Mouse (Mus musculus): ENCODE data around the gene Plod2. TPM values are rescaled to one million over a fixed set of nuclear protein-coding genes. Genes with fewer than 3 reads are reported as not detected.

Plod2 gene
- polyA plus RNA-seq, 1 experiment from 2014 or later = 11.6 TPM

GRCm38 (mm10) chr9:92589021-92589420, 47.0 kb downstream of the Plod2 start:
- Histone ChIP-seq H3K4me2 (replicated peaks; ENCODE audit: low read depth) (no peak overlapping the region), H3K9me3 (ENCODE audit: control insufficient read depth) (no peaks in the 10 kb centered on the region), H3K9ac (ENCODE audit: low read depth, low read length) (no peak overlapping the region), H3K27ac (ENCODE audit: low read depth, low read length) (no peak overlapping the region), H3K4me3 (ENCODE audit: low read depth, low read length) (no peak overlapping the region), H3K4me1 (replicated peaks; ENCODE audit: control insufficient read depth, insufficient read depth, low read length) (no peaks in the 10 kb centered on the region), H3K36me3 (ENCODE audit: control insufficient read depth, insufficient read depth) (peaks cover 19% of the 10 kb centered on the region), H3K27me3 (replicated peaks; ENCODE audit: control insufficient read depth, insufficient read depth, low read length) (no peaks in the 10 kb centered on the region)
- no peak for TF ChIP-seq CTCF (IDR thresholded peaks at IDR 0.05; ENCODE audit: low read depth)
- WGBS = 87% methylated on average over 5 of the region's 5 CpGs
- ATAC-seq = no peak

GRCm38 (mm10) chr9:92591482-92591881, 49.5 kb downstream of the Plod2 start:
- no peak for TF ChIP-seq CTCF (IDR thresholded peaks at IDR 0.05; ENCODE audit: low read depth)
- Histone ChIP-seq H3K9ac (ENCODE audit: low read depth, low read length) (no peak overlapping the region), H3K36me3 (ENCODE audit: control insufficient read depth, insufficient read depth) (peaks cover 18% of the 10 kb centered on the region), H3K27me3 (replicated peaks; ENCODE audit: control insufficient read depth, insufficient read depth, low read length) (no peaks in the 10 kb centered on the region), H3K4me3 (ENCODE audit: low read depth, low read length) (no peak overlapping the region), H3K27ac (ENCODE audit: low read depth, low read length) (no peak overlapping the region), H3K4me1 (replicated peaks; ENCODE audit: control insufficient read depth, insufficient read depth, low read length) (no peaks in the 10 kb centered on the region), H3K9me3 (ENCODE audit: control insufficient read depth) (no peaks in the 10 kb centered on the region), H3K4me2 (replicated peaks; ENCODE audit: low read depth) (no peak overlapping the region)
- ATAC-seq = no peak
- WGBS = 88% methylated on average over 5 of the region's 5 CpGs

DNA sequence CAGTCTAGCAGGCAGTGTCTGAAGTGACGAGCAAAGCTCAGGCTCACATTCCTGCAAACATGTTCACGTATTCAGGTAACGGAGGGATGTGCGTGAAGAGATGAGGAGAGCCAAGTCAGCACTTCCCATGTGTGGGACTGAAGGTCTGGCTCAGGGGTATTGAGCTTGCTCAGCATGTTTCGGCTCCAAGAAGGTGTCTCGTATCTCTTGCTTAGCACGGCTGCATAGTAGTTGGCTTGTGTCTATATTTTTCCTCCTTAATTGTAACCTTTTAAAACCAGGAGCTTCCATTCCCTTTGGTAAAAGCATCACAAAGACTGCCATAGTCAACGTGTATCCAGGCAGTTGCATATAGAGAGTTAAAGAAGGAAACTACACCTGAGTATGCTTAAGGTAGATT, 50.7 kb downstream of the Plod2 start:
- no peak for TF ChIP-seq CTCF (IDR thresholded peaks at IDR 0.05; ENCODE audit: low read depth)
- Histone ChIP-seq H3K27ac (ENCODE audit: low read depth, low read length) (no peak overlapping the region), H3K4me3 (ENCODE audit: low read depth, low read length) (no peak overlapping the region), H3K27me3 (replicated peaks; ENCODE audit: control insufficient read depth, insufficient read depth, low read length) (no peaks in the 10 kb centered on the region), H3K4me1 (replicated peaks; ENCODE audit: control insufficient read depth, insufficient read depth, low read length) (no peaks in the 10 kb centered on the region), H3K9me3 (ENCODE audit: control insufficient read depth) (no peaks in the 10 kb centered on the region), H3K36me3 (ENCODE audit: control insufficient read depth, insufficient read depth) (peaks cover 12% of the 10 kb centered on the region), H3K9ac (ENCODE audit: low read depth, low read length) (no peak overlapping the region), H3K4me2 (replicated peaks; ENCODE audit: low read depth) (no peak overlapping the region)
- ATAC-seq = no peak
- 92% methylated on average over 8 of the region's 8 CpGs for WGBS

- Histone ChIP-seq H3K27ac (ENCODE audit: low read depth, low read length) (no peak overlapping the region), H3K9ac (ENCODE audit: low read depth, low read length) (no peak overlapping the region), H3K9me3 (ENCODE audit: control insufficient read depth) (no peaks in the 10 kb centered on the region), H3K36me3 (ENCODE audit: control insufficient read depth, insufficient read depth) (peaks cover 8% of the 10 kb centered on the region), H3K4me1 (replicated peaks; ENCODE audit: control insufficient read depth, insufficient read depth, low read length) (no peaks in the 10 kb centered on the region), H3K4me2 (replicated peaks; ENCODE audit: low read depth) (no peak overlapping the region), H3K4me3 (ENCODE audit: low read depth, low read length) (no peak overlapping the region), H3K27me3 (replicated peaks; ENCODE audit: control insufficient read depth, insufficient read depth, low read length) (no peaks in the 10 kb centered on the region)
- 64% methylated on average over 6 of the region's 6 CpGs for WGBS
- ATAC-seq = no peak
- no peak for TF ChIP-seq CTCF (IDR thresholded peaks at IDR 0.05; ENCODE audit: low read depth)
Observed at GRCm38 (mm10) chr9:92594491-92594890, 52.5 kb downstream of the Plod2 start.

DNA sequence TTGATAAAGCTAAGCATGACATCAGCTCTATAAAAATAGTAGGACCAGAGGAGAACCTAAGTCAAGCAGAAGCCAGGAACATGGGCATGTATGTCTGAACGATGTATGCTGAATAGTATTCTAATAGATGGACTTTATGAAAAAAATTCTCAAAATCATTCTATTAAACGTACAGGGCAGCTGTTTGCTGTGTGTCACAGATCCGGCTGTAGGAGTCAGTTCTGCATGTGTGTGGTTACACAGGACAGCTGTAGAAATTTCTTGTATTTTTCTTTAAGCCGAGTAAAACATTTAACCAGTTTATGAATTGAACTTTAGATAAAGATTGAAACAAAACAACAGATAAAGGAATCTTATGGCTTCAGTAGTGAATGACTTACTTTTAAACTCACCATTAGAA, 53.3 kb downstream of the Plod2 start:
- Histone ChIP-seq H3K36me3 (ENCODE audit: control insufficient read depth, insufficient read depth) (peaks cover 5% of the 10 kb centered on the region), H3K9me3 (ENCODE audit: control insufficient read depth) (no peaks in the 10 kb centered on the region), H3K4me2 (replicated peaks; ENCODE audit: low read depth) (no peak overlapping the region), H3K4me3 (ENCODE audit: low read depth, low read length) (no peak overlapping the region), H3K27ac (ENCODE audit: low read depth, low read length) (no peak overlapping the region), H3K9ac (ENCODE audit: low read depth, low read length) (no peak overlapping the region), H3K27me3 (replicated peaks; ENCODE audit: control insufficient read depth, insufficient read depth, low read length) (no peaks in the 10 kb centered on the region), H3K4me1 (replicated peaks; ENCODE audit: control insufficient read depth, insufficient read depth, low read length) (no peaks in the 10 kb centered on the region)
- no peak for ATAC-seq
- WGBS = 82% methylated on average over 4 of the region's 4 CpGs
- no peak for TF ChIP-seq CTCF (IDR thresholded peaks at IDR 0.05; ENCODE audit: low read depth)

- H3K9me3 ChIP-seq (ENCODE audit: control insufficient read depth) = no peaks in the 10 kb centered on the region
- no peak overlapping the region for H3K27ac ChIP-seq (ENCODE audit: low read depth, low read length)
- peaks cover 5% of the 10 kb centered on the region for H3K36me3 ChIP-seq (ENCODE audit: control insufficient read depth, insufficient read depth)
- no peak overlapping the region for H3K9ac ChIP-seq (ENCODE audit: low read depth, low read length)
- no peaks in the 10 kb centered on the region for H3K27me3 ChIP-seq (replicated peaks; ENCODE audit: control insufficient read depth, insufficient read depth, low read length)
- no peak overlapping the region for H3K4me2 ChIP-seq (replicated peaks; ENCODE audit: low read depth)
- 91% methylated on average over 9 of the region's 9 CpGs for WGBS
- ATAC-seq = no peak
- no peak overlapping the region for H3K4me3 ChIP-seq (ENCODE audit: low read depth, low read length)
- no peaks in the 10 kb centered on the region for H3K4me1 ChIP-seq (replicated peaks; ENCODE audit: control insufficient read depth, insufficient read depth, low read length)
- TF ChIP-seq CTCF (IDR thresholded peaks at IDR 0.05; ENCODE audit: low read depth) = no peak
Observed at GRCm38 (mm10) chr9:92596916-92597547, 55.0 kb downstream of the Plod2 start.

Data from intestine, postnatal 0 days (tissue).